Mouse (Mus musculus) myocyte (in vitro differentiated cells): ENCODE data around the gene Vps13d. TPM values are rescaled to one million over a fixed set of nuclear protein-coding genes. Genes with fewer than 3 reads are reported as not detected.
A peak's percentile ranks its signal among the peaks of the same experiment; 100 is the strongest.

ENCODE experiments used
- H3K27me3 ChIP-seq: one replicate; pipeline ENCODE4 v1.6.1; 2011; ENCODE audit not compliant: control insufficient read depth, insufficient read depth, insufficient read length
- H3K36me3 ChIP-seq: one replicate; pipeline ENCODE4 v1.6.1; 2011; ENCODE audit not compliant: control insufficient read depth, insufficient read depth
- H3K4me2 ChIP-seq: one replicate; pipeline ENCODE4 v1.6.1; 2011; ENCODE audit warnings: low read depth, control low read depth
- H3K4me3 ChIP-seq: one replicate; pipeline ENCODE4 v1.5.1; 2011; ENCODE audit warnings: mild to moderate bottlenecking, control low read depth, moderate library complexity
- H3K79me2 ChIP-seq: one replicate; pipeline ENCODE4 v1.6.1; 2011; ENCODE audit not compliant: control insufficient read depth, insufficient read depth
- H3ac ChIP-seq: one replicate; pipeline ENCODE4 v1.6.1; 2011; ENCODE audit not compliant: control insufficient read depth, insufficient read length
- CEBPB ChIP-seq: IDR thresholded peaks from 2 replicates; pipeline ENCODE4 v1.6.1; 2011; ENCODE audit warnings: mild to moderate bottlenecking, moderate library complexity; ENCODE audit not compliant: poor library complexity, insufficient read depth, severe bottlenecking
- E2F4 ChIP-seq: IDR thresholded peaks from one replicate; pipeline ENCODE4 v1.6.1; 2011; ENCODE audit warnings: mild to moderate bottlenecking, control low read depth, moderate library complexity; ENCODE audit not compliant: insufficient read depth
- MAX ChIP-seq: IDR thresholded peaks from one replicate; pipeline ENCODE4 v1.6.1; 2011; ENCODE audit warnings: low read depth, mild to moderate bottlenecking, control low read depth
- MYOD1 ChIP-seq, 3 experiments: IDR thresholded peaks; one replicate each; pipeline ENCODE4 v1.6.1; 2011; ENCODE audit warnings: control low read depth in 2 of 3, low read depth in 2 of 3, mild to moderate bottlenecking in 2 of 3, moderate library complexity in 1 of 3; ENCODE audit not compliant: insufficient read length in 2 of 3, control insufficient read depth in 1 of 3
- MYOG ChIP-seq, 3 experiments: IDR thresholded peaks; one replicate each; pipeline ENCODE4 v1.6.1; 2011; ENCODE audit warnings: control low read depth in 2 of 3, low read depth in 2 of 3, mild to moderate bottlenecking in 2 of 3; ENCODE audit not compliant: insufficient read length in 2 of 3, control insufficient read depth in 1 of 3, insufficient read depth in 1 of 3
- POLR2A ChIP-seq: IDR thresholded peaks from one replicate; pipeline ENCODE4 v1.6.1; 2011; ENCODE audit warnings: low read depth, mild to moderate bottlenecking, control low read depth, moderate library complexity; ENCODE audit not compliant: insufficient read length
- POLR2AphosphoS2 ChIP-seq: IDR thresholded peaks from one replicate; pipeline ENCODE4 v1.6.1; 2011; ENCODE audit warnings: low read depth, control low read depth; ENCODE audit not compliant: insufficient read length
- REST ChIP-seq: IDR thresholded peaks from one replicate; pipeline ENCODE4 v1.6.1; 2011; ENCODE audit warnings: mild to moderate bottlenecking, control low read depth, moderate library complexity; ENCODE audit not compliant: insufficient read depth, insufficient read length
- SRF ChIP-seq: IDR thresholded peaks from one replicate; pipeline ENCODE4 v1.6.1; 2011; ENCODE audit warnings: low read depth; ENCODE audit not compliant: control insufficient read depth, insufficient read length
- TCF12 ChIP-seq: IDR thresholded peaks from one replicate; pipeline ENCODE4 v1.6.1; 2011; ENCODE audit warnings: mild to moderate bottlenecking, control low read depth; ENCODE audit not compliant: poor library complexity, insufficient read depth, severe bottlenecking
- TCF3 ChIP-seq: IDR thresholded peaks from one replicate; pipeline ENCODE4 v1.6.1; 2011; ENCODE audit warnings: low read depth, control low read depth; ENCODE audit not compliant: insufficient read length
- USF1 ChIP-seq: IDR thresholded peaks from one replicate; pipeline ENCODE4 v1.6.1; 2011; ENCODE audit warnings: low read depth, mild to moderate bottlenecking, control low read depth, moderate library complexity
- polyA plus RNA-seq: library from polyadenylated mRNA; unstranded; fragments of >200 nt; fragmentation: generic; extraction: Trizol; gene quantifications from one replicate; pipeline ENCODE4 v1.2.1, GENCODE M21; 2012; ENCODE audit warnings: missing spikeins

Gene Vps13d
- polyA plus RNA-seq, 1 experiment, result 20.0 TPM

DNA sequence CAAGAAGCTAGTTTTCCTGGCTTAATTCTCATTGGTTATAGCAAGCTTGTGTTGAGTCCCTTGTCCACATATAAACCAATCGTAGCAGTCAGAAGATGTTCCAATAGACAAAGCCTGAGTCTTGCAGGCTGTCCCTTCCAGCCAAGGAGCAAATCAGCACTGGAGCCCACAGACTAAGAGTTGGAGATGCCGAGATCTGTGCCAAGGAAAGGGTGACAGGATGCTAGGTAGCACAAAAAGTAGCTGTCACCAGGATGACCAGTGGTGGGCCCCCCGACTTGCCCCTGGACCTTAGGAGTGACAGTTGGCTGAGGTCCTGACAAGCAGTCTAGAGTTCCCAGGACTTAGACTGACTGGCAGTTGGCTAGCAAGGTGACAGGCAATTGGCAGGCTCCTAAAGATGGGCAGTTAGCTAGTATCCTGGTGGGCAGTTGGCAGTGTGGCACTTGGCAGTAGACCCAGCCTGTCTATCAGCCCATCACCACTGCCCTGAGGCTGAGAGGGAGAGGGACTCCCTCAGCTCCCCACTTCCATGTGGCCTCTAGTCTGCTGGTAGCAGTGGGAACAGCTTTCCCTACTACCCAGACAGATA, 258.1 kb downstream of the Vps13d start:
- Histone ChIP-seq H3K4me3 (no peak overlapping the region), H3K4me2 (no peak overlapping the region), H3K79me2 (no peaks in the 10 kb centered on the region), H3ac (no peak overlapping the region), H3K27me3 (no peaks in the 10 kb centered on the region), H3K36me3 (no peaks in the 10 kb centered on the region)
- TF ChIP-seq MYOG (IDR thresholded peaks at IDR 0.05; ENCODE audit: control insufficient read depth in 1 of 3, insufficient read depth in 1 of 3, insufficient read length in 2 of 3, low read depth in 2 of 3) (no peak), MAX (no peak), E2F4 (no peak), REST (no peak), POLR2A (no peak), CEBPB (no peak), TCF12 (no peak), MYOD1 (IDR thresholded peaks at IDR 0.05; ENCODE audit: control insufficient read depth in 1 of 3, insufficient read length in 2 of 3, low read depth in 2 of 3) (no peak)

- H3K36me3 ChIP-seq, result no peaks in the 10 kb centered on the region
- no peaks in the 10 kb centered on the region for H3K27me3 ChIP-seq
- no peak overlapping the region for H3K4me3 ChIP-seq
- no peak overlapping the region for H3ac ChIP-seq
- H3K79me2 ChIP-seq, result no peaks in the 10 kb centered on the region
- no peak overlapping the region for H3K4me2 ChIP-seq
- no peak for TF ChIP-seq TCF3
- TF ChIP-seq MYOG (IDR thresholded peaks at IDR 0.05; ENCODE audit: control insufficient read depth in 1 of 3, insufficient read depth in 1 of 3, insufficient read length in 2 of 3, low read depth in 2 of 3), result peak in 1 of 3 experiments; percentile 51
Observed at GRCm38 (mm10) chr4:144934501-144934900, 260.3 kb downstream of the Vps13d start.

- H3K36me3 ChIP-seq, result no peaks in the 10 kb centered on the region
- H3K79me2 ChIP-seq, result no peaks in the 10 kb centered on the region
- TF ChIP-seq REST (no peak), MYOG (IDR thresholded peaks at IDR 0.05; ENCODE audit: control insufficient read depth in 1 of 3, insufficient read depth in 1 of 3, insufficient read length in 2 of 3, low read depth in 2 of 3) (no peak), POLR2A (no peak), USF1 (no peak), POLR2AphosphoS2 (no peak), MYOD1 (IDR thresholded peaks at IDR 0.05; ENCODE audit: control insufficient read depth in 1 of 3, insufficient read length in 2 of 3, low read depth in 2 of 3) (no peak), TCF12 (no peak), CEBPB (no peak), MAX (no peak)
- peak overlapping the region; percentile 77 for H3K4me2 ChIP-seq
- no peaks in the 10 kb centered on the region for H3K27me3 ChIP-seq
- H3K4me3 ChIP-seq, result no peak overlapping the region
- H3ac ChIP-seq, result no peak overlapping the region
Observed at GRCm38 (mm10) chr4:144931167-144931566, 263.6 kb downstream of the Vps13d start.

DNA sequence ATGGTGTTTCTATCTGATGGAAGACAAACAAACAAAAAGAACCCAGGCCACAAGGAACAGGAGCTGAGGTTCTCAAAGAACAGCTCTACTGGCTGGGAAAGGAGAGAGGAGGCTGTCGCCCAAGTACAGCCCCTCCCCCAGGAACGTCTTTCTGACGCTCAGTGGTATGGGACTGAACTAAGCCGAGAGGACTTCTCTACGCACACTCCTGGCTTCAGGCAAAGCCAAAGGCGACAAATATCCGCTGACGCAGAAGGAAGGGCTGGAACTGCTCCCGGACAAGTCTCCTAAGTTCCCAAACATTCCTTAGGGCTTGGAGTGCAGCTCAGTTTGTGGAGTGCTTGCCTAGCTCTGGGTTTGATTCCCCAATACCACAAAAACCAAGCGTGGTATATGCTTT, 264.4 kb downstream of the Vps13d start:
- Histone ChIP-seq H3K4me2 (peak overlapping the region; percentile 77), H3ac (no peak overlapping the region), H3K4me3 (no peak overlapping the region), H3K36me3 (no peaks in the 10 kb centered on the region), H3K79me2 (no peaks in the 10 kb centered on the region), H3K27me3 (no peaks in the 10 kb centered on the region)
- TF ChIP-seq USF1 (no peak), MAX (no peak), POLR2AphosphoS2 (no peak), SRF (no peak), TCF12 (no peak), E2F4 (no peak), TCF3 (no peak), CEBPB (no peak), POLR2A (no peak), MYOG (IDR thresholded peaks at IDR 0.05; ENCODE audit: control insufficient read depth in 1 of 3, insufficient read depth in 1 of 3, insufficient read length in 2 of 3, low read depth in 2 of 3) (no peak), REST (no peak)

DNA sequence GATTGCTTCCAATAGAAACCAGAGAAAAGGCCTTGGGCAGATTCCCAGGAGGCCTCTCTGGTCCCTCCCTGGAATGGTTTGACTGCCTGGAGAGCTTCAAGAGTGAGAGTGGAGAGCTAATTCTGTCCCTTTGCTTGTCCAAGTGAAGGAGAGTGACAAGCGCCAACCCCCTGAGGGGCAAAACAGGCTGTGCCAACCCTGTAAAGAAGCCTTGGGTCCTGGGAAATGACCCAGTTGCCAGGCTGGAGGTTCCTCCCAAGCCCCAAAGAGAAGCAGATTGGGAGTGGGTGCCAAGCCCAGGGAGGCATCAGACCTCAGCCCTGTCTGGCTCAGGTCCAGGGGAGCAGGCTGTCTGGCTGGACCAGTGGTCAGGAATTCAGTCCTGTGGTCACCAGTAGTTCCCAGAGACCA, 265.0 kb downstream of the Vps13d start:
- peak overlapping the region; percentile 77 for H3K4me2 ChIP-seq

More for the DNA sequence above, 265.0 kb downstream of the Vps13d start:
- H3ac ChIP-seq, result no peak overlapping the region
- no peak for TF ChIP-seq REST
- no peak for TF ChIP-seq POLR2AphosphoS2
- TF ChIP-seq MAX, result no peak
- TF ChIP-seq TCF3, result no peak
- no peak for TF ChIP-seq SRF
- no peak for TF ChIP-seq POLR2A
- peak in 1 of 3 experiments; percentile 42 for TF ChIP-seq MYOD1 (IDR thresholded peaks at IDR 0.05; ENCODE audit: control insufficient read depth in 1 of 3, insufficient read length in 2 of 3, low read depth in 2 of 3)
- TF ChIP-seq MYOG (IDR thresholded peaks at IDR 0.05; ENCODE audit: control insufficient read depth in 1 of 3, insufficient read depth in 1 of 3, insufficient read length in 2 of 3, low read depth in 2 of 3), result peak in 1 of 3 experiments; percentile 70
- TF ChIP-seq TCF12, result no peak
- no peaks in the 10 kb centered on the region for H3K27me3 ChIP-seq
- no peaks in the 10 kb centered on the region for H3K36me3 ChIP-seq
- no peak overlapping the region for H3K4me3 ChIP-seq
- no peaks in the 10 kb centered on the region for H3K79me2 ChIP-seq
